Mouse (Mus musculus): ENCODE data around the gene Acap3.
A peak's percentile ranks its signal among the peaks of the same experiment; 100 is the strongest.

Gene Acap3

GRCm38 (mm10) chr4:155932031-155932430, 40.4 kb downstream of the Acap3 start:
- ATAC-seq (ENCODE audit: low TSS enrichment): no peak

- peak; percentile 58 for ATAC-seq (ENCODE audit: low TSS enrichment)
Measured at GRCm38 (mm10) chr4:155943049-155943452, 51.4 kb downstream of the Acap3 start.

GRCm38 (mm10) chr4:155943534-155944249, 52.1 kb downstream of the Acap3 start, which contains the start of gene Ube2j2:
Gene Ube2j2 (plus strand): TSS chr4:155943831.
- peak; percentile 85 for ATAC-seq (ENCODE audit: low TSS enrichment)

GRCm38 (mm10) chr4:155944271-155944670, 52.6 kb downstream of the Acap3 start:
- no peak for ATAC-seq (ENCODE audit: low TSS enrichment)

GRCm38 (mm10) chr4:155947094-155947493, 55.5 kb downstream of the Acap3 start:
- ATAC-seq (ENCODE audit: low TSS enrichment): no peak

GRCm38 (mm10) chr4:155955491-155955890, 63.9 kb downstream of the Acap3 start:
- ATAC-seq (ENCODE audit: low TSS enrichment): no peak
